Mouse (Mus musculus) stomach, embryonic 15.5 days (tissue): ENCODE data around the gene Mtor. TPM values are rescaled to one million over a fixed set of nuclear protein-coding genes. Genes with fewer than 3 reads are reported as not detected.
A peak's percentile ranks its signal among the peaks of the same experiment; 100 is the strongest.

Experiments
- ATAC-seq: fragments of 200-750 bp; cut with Nextera tagmentation; 2 replicates; pipeline ENCODE4 v1.8.0; 2017; ENCODE audit warnings: low read depth, moderate number of reproducible peaks, moderate TSS enrichment; ENCODE audit not compliant: insufficient read depth, low FRiP score
- H3K27ac ChIP-seq: fragments of 300-500 bp; sonication (generic); 2 replicates; pipeline ENCODE4 v1.5.1; 2015; ENCODE audit warnings: mild to moderate bottlenecking, inconsistent platforms
- H3K27me3 ChIP-seq: fragments of 300-500 bp; sonication (generic); replicated peaks from 2 replicates; pipeline ENCODE4 v1.6.1; 2015; ENCODE audit warnings: inconsistent platforms
- H3K36me3 ChIP-seq: fragments of 300-500 bp; sonication (generic); 2 replicates; pipeline ENCODE4 v1.6.1; 2015; ENCODE audit warnings: inconsistent platforms
- H3K4me1 ChIP-seq: fragments of 300-500 bp; sonication (generic); 2 replicates; pipeline ENCODE4 v1.6.1; 2015; ENCODE audit warnings: inconsistent platforms
- H3K4me2 ChIP-seq: fragments of 300-500 bp; sonication (generic); 2 replicates; pipeline ENCODE4 v1.6.1; 2015; ENCODE audit warnings: mild to moderate bottlenecking, inconsistent platforms
- H3K4me3 ChIP-seq: fragments of 300-500 bp; sonication (generic); replicated peaks from 2 replicates; pipeline ENCODE4 v1.5.1; 2015; ENCODE audit warnings: inconsistent platforms
- H3K9ac ChIP-seq: fragments of 300-500 bp; sonication (generic); 2 replicates; pipeline ENCODE4 v1.6.1; 2015; ENCODE audit warnings: inconsistent platforms
- H3K9me3 ChIP-seq: fragments of 300-500 bp; sonication (generic); 2 replicates; pipeline ENCODE4 v1.6.1; 2016; ENCODE audit warnings: inconsistent platforms
- WGBS: fragments of 180-500 bp; shearing (Covaris S2); methylation state at CpG from one replicate; pipeline ENCODE4 v1.1.7; 2015; 5-methylcytosine and 5-hydroxymethylcytosine counted together
- polyA plus RNA-seq: library from polyadenylated mRNA; unstranded; fragments of >200 nt; fragmentation: Nextera tagmentation; extraction: Ambion mirVana; gene quantifications from 2 replicates; pipeline ENCODE4 v1.2.1, GENCODE M21; 2015

The Mtor gene
- polyA plus RNA-seq, 1 experiment from 2014 or later = 12.3 TPM

GRCm38 (mm10) chr4:148558297-148559000 lies 110.0 kb downstream of the Mtor start, which contains the start of gene Exosc10:
Exosc10 (plus strand) TSS chr4:148558429.
- peak within 1 kb of the TSS; percentile 93 for H3K9ac ChIP-seq
- WGBS = under 1% methylated on average over 63 of the region's 63 CpGs
- H3K4me2 ChIP-seq = peak within 1 kb of the TSS; percentile 62
- H3K27ac ChIP-seq = peak within 1 kb of the TSS; percentile 88
- peaks cover 47% of the 10 kb centered on the region for H3K36me3 ChIP-seq
- no peaks in the 10 kb centered on the region for H3K9me3 ChIP-seq
- ATAC-seq = peak; percentile 91
- no peaks in the 10 kb centered on the region for H3K27me3 ChIP-seq
- no peaks in the 10 kb centered on the region; the same call in 1 of the 2 replicates for H3K4me1 ChIP-seq
- peak within 1 kb of the TSS; percentile 79 for H3K4me3 ChIP-seq

GRCm38 (mm10) chr4:148562676-148563075 lies 114.3 kb downstream of the Mtor start:
- WGBS = 92% methylated on average over 17 of the region's 17 CpGs
- Histone ChIP-seq H3K36me3 (peaks cover 65% of the 10 kb centered on the region), H3K4me2 (no peak overlapping the region), H3K27me3 (no peaks in the 10 kb centered on the region), H3K9ac (no peak overlapping the region), H3K4me1 (no peaks in the 10 kb centered on the region; the same call in 1 of the 2 replicates), H3K9me3 (no peaks in the 10 kb centered on the region), H3K4me3 (no peak overlapping the region), H3K27ac (no peak overlapping the region)
- no peak for ATAC-seq

GRCm38 (mm10) chr4:148563595-148563994 lies 115.2 kb downstream of the Mtor start:
- Histone ChIP-seq H3K9me3 (no peaks in the 10 kb centered on the region), H3K4me3 (no peak overlapping the region), H3K9ac (no peak overlapping the region), H3K27me3 (no peaks in the 10 kb centered on the region), H3K4me2 (no peak overlapping the region), H3K4me1 (no peaks in the 10 kb centered on the region; the same call in 1 of the 2 replicates), H3K36me3 (peaks cover 74% of the 10 kb centered on the region), H3K27ac (no peak overlapping the region)
- no peak for ATAC-seq
- WGBS = 89% methylated on average over 12 of the region's 12 CpGs

DNA sequence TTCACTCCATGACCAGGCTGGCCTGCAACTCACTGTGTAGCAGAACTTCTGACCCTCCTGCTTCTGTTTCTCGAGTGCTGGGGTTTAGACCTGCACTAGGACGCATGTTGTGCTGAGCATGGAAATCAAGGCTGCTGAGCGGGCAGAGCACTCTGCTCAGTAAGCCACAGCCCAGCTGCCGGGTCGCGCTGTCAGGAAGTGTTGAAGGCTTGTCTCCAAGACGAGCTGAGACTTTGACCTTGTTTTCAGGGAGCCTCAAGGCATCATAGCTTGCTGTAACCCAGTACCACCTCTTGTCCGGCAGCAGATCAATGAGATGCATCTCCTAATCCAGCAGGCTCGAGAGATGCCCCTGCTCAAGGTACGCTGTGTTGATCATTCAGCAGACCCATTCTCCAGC lies 121.7 kb downstream of the Mtor start:
- no peak overlapping the region for H3K4me3 ChIP-seq
- H3K9ac ChIP-seq = no peak overlapping the region
- no peaks in the 10 kb centered on the region for H3K9me3 ChIP-seq
- no peaks in the 10 kb centered on the region for H3K27me3 ChIP-seq
- H3K27ac ChIP-seq = no peak overlapping the region
- H3K4me1 ChIP-seq = no peaks in the 10 kb centered on the region
- no peak overlapping the region for H3K4me2 ChIP-seq
- H3K36me3 ChIP-seq = peaks cover 91% of the 10 kb centered on the region
- no peak for ATAC-seq
- 85% methylated on average over 10 of the region's 10 CpGs for WGBS

DNA sequence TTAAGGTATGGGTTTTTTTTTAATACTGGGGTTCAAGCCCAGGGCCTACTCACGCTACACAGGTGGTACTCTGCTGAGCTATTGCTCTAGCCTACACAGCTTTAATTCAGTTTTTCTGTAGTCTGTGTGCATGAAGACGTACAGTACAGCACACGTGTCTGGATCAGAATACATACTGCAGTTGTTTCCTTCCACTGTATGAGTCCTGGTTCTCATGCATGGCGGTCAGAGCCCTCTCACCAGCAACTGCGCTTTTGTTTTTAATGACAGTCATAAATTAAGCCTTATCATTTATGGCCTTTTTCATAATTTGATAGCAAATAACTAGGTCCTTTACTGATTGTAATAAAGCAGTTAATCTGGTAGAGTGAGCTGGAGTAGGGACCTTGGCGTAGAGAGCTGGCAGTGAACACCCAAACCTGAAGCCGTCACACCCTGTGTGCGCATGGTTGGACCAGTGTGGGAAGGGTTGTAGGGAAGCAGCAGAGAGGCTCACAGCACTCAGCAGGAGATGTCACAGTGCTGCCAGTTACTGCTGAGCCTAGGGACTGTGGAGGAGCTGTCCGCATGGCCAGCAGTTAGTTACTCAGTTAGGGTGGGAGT lies 122.4 kb downstream of the Mtor start:
- Histone ChIP-seq H3K4me3 (no peak overlapping the region), H3K9me3 (no peaks in the 10 kb centered on the region), H3K4me1 (no peaks in the 10 kb centered on the region), H3K4me2 (no peak overlapping the region), H3K27ac (no peak overlapping the region), H3K9ac (no peak overlapping the region), H3K36me3 (peaks cover 91% of the 10 kb centered on the region), H3K27me3 (no peaks in the 10 kb centered on the region)
- WGBS = 94% methylated on average over 9 of the region's 9 CpGs
- no peak for ATAC-seq

DNA sequence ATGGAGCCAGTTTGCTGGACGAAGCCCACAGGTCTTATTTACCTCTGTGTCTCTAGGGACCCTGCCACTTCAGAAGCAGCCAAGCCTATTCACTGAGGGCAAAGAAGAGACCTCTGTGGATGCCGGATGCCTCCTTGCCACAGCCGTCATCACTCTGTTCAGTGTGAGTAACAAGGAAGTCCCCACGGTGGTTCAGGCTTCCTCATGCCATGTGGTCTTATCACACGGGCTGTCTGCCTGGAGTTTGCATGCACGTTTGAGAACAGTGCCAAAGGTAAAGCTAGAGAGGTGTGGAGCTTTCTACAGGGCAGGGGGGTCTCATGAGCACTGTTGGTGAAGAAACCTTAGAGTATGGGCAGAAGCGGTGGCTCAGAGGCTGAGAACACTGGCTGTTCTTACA lies 124.8 kb downstream of the Mtor start:
- Histone ChIP-seq H3K36me3 (peaks cover 85% of the 10 kb centered on the region), H3K9ac (no peak overlapping the region), H3K4me3 (no peak overlapping the region), H3K27me3 (no peaks in the 10 kb centered on the region), H3K9me3 (no peaks in the 10 kb centered on the region), H3K27ac (no peak overlapping the region), H3K4me2 (no peak overlapping the region), H3K4me1 (no peaks in the 10 kb centered on the region)
- 90% methylated on average over 7 of the region's 7 CpGs for WGBS
- no peak for ATAC-seq

- Histone ChIP-seq H3K9me3 (no peaks in the 10 kb centered on the region), H3K9ac (no peak overlapping the region), H3K4me1 (no peaks in the 10 kb centered on the region), H3K27me3 (no peaks in the 10 kb centered on the region), H3K4me2 (no peak overlapping the region), H3K27ac (no peak overlapping the region), H3K4me3 (no peak overlapping the region), H3K36me3 (peaks cover 54% of the 10 kb centered on the region)
- ATAC-seq = no peak
- WGBS = 86% methylated on average over 9 of the region's 9 CpGs
Measured at GRCm38 (mm10) chr4:148580765-148581164, 132.4 kb downstream of the Mtor start.

DNA sequence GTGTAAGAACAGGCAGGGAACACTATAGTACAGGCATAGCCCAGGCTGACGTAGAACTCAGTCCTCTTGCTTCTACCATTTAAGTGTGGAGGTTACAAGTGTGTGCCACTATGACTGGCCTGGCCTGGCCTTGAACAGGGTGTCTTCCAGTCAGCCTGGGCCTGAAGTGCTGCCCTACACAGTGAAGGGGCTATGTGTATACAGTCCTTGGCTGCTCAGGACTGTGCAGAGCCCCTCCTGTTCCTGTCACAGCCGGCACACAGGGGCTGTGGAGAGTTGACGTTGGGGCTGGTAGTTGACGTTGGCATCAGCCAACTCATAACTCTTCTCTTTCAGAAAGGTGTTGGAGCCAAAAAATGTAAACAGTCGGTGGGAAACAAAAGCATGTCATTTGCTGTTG lies 133.0 kb downstream of the Mtor start:
- Histone ChIP-seq H3K9me3 (no peaks in the 10 kb centered on the region), H3K9ac (no peak overlapping the region), H3K4me1 (no peaks in the 10 kb centered on the region), H3K4me3 (no peak overlapping the region), H3K4me2 (no peak overlapping the region), H3K36me3 (peaks cover 47% of the 10 kb centered on the region), H3K27ac (no peak overlapping the region), H3K27me3 (no peaks in the 10 kb centered on the region)
- ATAC-seq = no peak
- 87% methylated on average over 5 of the region's 5 CpGs for WGBS

- Histone ChIP-seq H3K27me3 (no peaks in the 10 kb centered on the region), H3K4me3 (no peak overlapping the region), H3K9me3 (no peaks in the 10 kb centered on the region), H3K4me1 (no peaks in the 10 kb centered on the region), H3K4me2 (no peak overlapping the region), H3K9ac (no peak overlapping the region), H3K27ac (no peak overlapping the region), H3K36me3 (peaks cover 41% of the 10 kb centered on the region)
- no peak for ATAC-seq
- 61% methylated on average over 4 of the region's 4 CpGs for WGBS
Measured at GRCm38 (mm10) chr4:148583257-148583656, 134.8 kb downstream of the Mtor start.

GRCm38 (mm10) chr4:148586648-148587047 lies 138.2 kb downstream of the Mtor start:
- Histone ChIP-seq H3K4me3 (no peak overlapping the region), H3K9me3 (no peaks in the 10 kb centered on the region), H3K4me2 (no peak overlapping the region), H3K27me3 (no peaks in the 10 kb centered on the region), H3K9ac (no peak overlapping the region), H3K4me1 (peaks cover 4% of the 10 kb centered on the region), H3K27ac (no peak overlapping the region), H3K36me3 (peaks cover 12% of the 10 kb centered on the region; the same call in 1 of the 2 replicates)
- ATAC-seq = no peak
- 60% methylated on average over 9 of the region's 9 CpGs for WGBS

GRCm38 (mm10) chr4:148588793-148589192 lies 140.4 kb downstream of the Mtor start:
- H3K27me3 ChIP-seq = no peaks in the 10 kb centered on the region
- H3K27ac ChIP-seq = no peak overlapping the region
- no peak overlapping the region for H3K9ac ChIP-seq
- no peak for ATAC-seq
- no peaks in the 10 kb centered on the region for H3K9me3 ChIP-seq
- H3K4me1 ChIP-seq = peaks cover 12% of the 10 kb centered on the region
- WGBS = 77% methylated on average over 9 of the region's 9 CpGs
- no peak overlapping the region for H3K4me2 ChIP-seq
- no peak overlapping the region for H3K4me3 ChIP-seq
- peaks cover 7% of the 10 kb centered on the region; the same call in 1 of the 2 replicates for H3K36me3 ChIP-seq

GRCm38 (mm10) chr4:148589565-148589964 lies 141.2 kb downstream of the Mtor start:
- Histone ChIP-seq H3K36me3 (peaks cover 15% of the 10 kb centered on the region), H3K4me1 (peaks cover 12% of the 10 kb centered on the region), H3K27ac (no peak overlapping the region), H3K4me3 (no peak overlapping the region), H3K9me3 (no peaks in the 10 kb centered on the region), H3K9ac (no peak overlapping the region), H3K27me3 (no peaks in the 10 kb centered on the region), H3K4me2 (no peak overlapping the region)
- ATAC-seq = 0 out of 2 replicates have a peak, but pooled peaks have one; percentile 33
- WGBS = 54% methylated on average over 8 of the region's 8 CpGs
